18 mouse cellular contexts compared by ENCODE assay signal in genomic region chr7:99661571-99662230, GRCm38 (mm10). TPM values are rescaled to one million over a fixed set of nuclear protein-coding genes. Genes with fewer than 3 reads are reported as not detected.
DNase-seq lines count a peak whose midpoint lies in the region; ATAC-seq and TF ChIP-seq lines count a peak whose summit lies in the region.
"Had no signal": no experiment of that assay in that cellular context is flagged by ENCODE, and none has a peak within 500 bp of the region (broad histone marks: within the 10 kb centered on the region; RNA-seq: fewer than 3 reads in every experiment).

No protein-coding gene starts in this region.

- H3K4me1 ChIP-seq in lung, adult 2 months (ENCODE audit: control insufficient read depth, insufficient read depth, low read length), result peaks cover 6% of the 10 kb centered on the region; the same call in 1 of the 2 replicates
- no peaks in the 10 kb centered on the region for H3K4me1 ChIP-seq in liver, embryonic 12.5 days

- peak; percentile 23 for DNase-seq in adrenal gland, postnatal 25 days
- DNase-seq in adrenal gland, adult 18-20 months (ENCODE audit: low spot score in 2 of 2), result no peak
- DNase-seq in gastrocnemius, postnatal 14 days, result peak; percentile 44
- no peak for DNase-seq in gastrocnemius, adult 8-10 months (ENCODE audit: low spot score in 2 of 2)
- DNase-seq in lung, postnatal 14 days, result peak; percentile 30
- no peak for DNase-seq in lung, adult 2 months
- DNase-seq in heart, postnatal 14 days, result peak; percentile 57 to 64
- DNase-seq: adrenal gland, adult 8-10 months; kidney, postnatal 10 days; thymus, postnatal 25 days had no signal

- TF ChIP-seq CTCF in lung, adult 2 months (IDR thresholded peaks at IDR 0.05; ENCODE audit: insufficient read depth, low read length), result no peak

- no peaks in the 10 kb centered on the region for H3K36me3 ChIP-seq in liver, embryonic 12.5 days
- H3K36me3 ChIP-seq: embryonic facial prominence, embryonic 15.5 days; hindbrain, embryonic 10.5 days; midbrain, embryonic 12.5 days; stomach, embryonic 15.5 days had no signal

- no peak for ATAC-seq in liver, embryonic 12.5 days
- ATAC-seq: intestine, postnatal 0 days; lung, postnatal 0 days had no signal

- H3K9me3 ChIP-seq in liver, embryonic 12.5 days (replicated peaks), result no peaks in the 10 kb centered on the region
- H3K9me3 ChIP-seq: embryonic facial prominence, embryonic 15.5 days; hindbrain, embryonic 10.5 days; midbrain, embryonic 12.5 days; stomach, embryonic 15.5 days had no signal

- no peak overlapping the region for H3K4me2 ChIP-seq in liver, embryonic 12.5 days
- H3K4me2 ChIP-seq: embryonic facial prominence, embryonic 15.5 days; liver, embryonic 11.5 days; midbrain, embryonic 12.5 days; stomach, embryonic 15.5 days had no signal

- TF ChIP-seq POLR2A in lung, adult 2 months (IDR thresholded peaks at IDR 0.05; ENCODE audit: borderline replicate concordance, extremely low read depth, low read depth, low read length), result no peak

- H3K9ac ChIP-seq in liver, embryonic 12.5 days, result no peak overlapping the region
- H3K9ac ChIP-seq: embryonic facial prominence, embryonic 15.5 days; midbrain, embryonic 12.5 days; stomach, embryonic 15.5 days had no signal

- H3K4me3 ChIP-seq in lung, adult 2 months (replicated peaks; ENCODE audit: extremely low read depth, low read depth, low read length), result no peak overlapping the region
- no peak overlapping the region for H3K4me3 ChIP-seq in liver, embryonic 12.5 days
- H3K4me3 ChIP-seq: embryonic facial prominence, embryonic 15.5 days; hindbrain, embryonic 10.5 days; midbrain, embryonic 12.5 days; stomach, embryonic 15.5 days had no signal

- no peak overlapping the region for H3K27ac ChIP-seq in liver, embryonic 12.5 days
- H3K27ac ChIP-seq: embryonic facial prominence, embryonic 15.5 days; hindbrain, embryonic 10.5 days; midbrain, embryonic 12.5 days; stomach, embryonic 15.5 days had no signal

- intact Hi-C loops in gastrocnemius, postnatal 14 days (cut with DNase I; ENCODE audit: low total_unique reads), result loop anchor here (2.0 to 5.0 kb wide), 2 partner anchors 49 to 136 kb away; partner anchors contain the start of gene Slco2b1
- intact Hi-C loops in heart, postnatal 14 days (cut with DNase I), result no loop called here

- WGBS in lung, adult 2 months, result 71% methylated on average over 14 of the region's 14 CpGs
- WGBS in liver, embryonic 12.5 days (ENCODE audit: insufficient replicate concordance), result 68% methylated on average over 14 of the region's 14 CpGs

- peaks cover 13% of the 10 kb centered on the region for H3K27me3 ChIP-seq in liver, embryonic 12.5 days (replicated peaks)
- H3K27me3 ChIP-seq: embryonic facial prominence, embryonic 15.5 days; midbrain, embryonic 12.5 days had no signal

RNA-seq across cellular contexts. Expression of gene Tpbgl, which starts 34.8 kb away (rescaled TPM):
- total RNA-seq in adrenal gland, postnatal 25 days (2021), result 16.6 and 23.2 TPM in 2 replicates
- 10 to 100 TPM; 17.5 to 29.5 TPM for total RNA-seq in adrenal gland, adult 18-20 months (2021)
- total RNA-seq in gastrocnemius, postnatal 14 days (2021), result 10 to 100 TPM; 38.7 to 43.2 TPM
- total RNA-seq in gastrocnemius, adult 8-10 months (2022), result 10 to 100 TPM; 52.4 to 77.6 (median 63.1) TPM
- polyA plus RNA-seq in lung, adult 2 months (2012; rRNA removed), result 3.8 and 7.2 TPM in 2 replicates
- 1 to 10 TPM; 2.6 to 3.3 TPM for total RNA-seq in heart, postnatal 14 days (2021)
- 0.31 and 0.42 TPM in 2 replicates for polyA plus RNA-seq in liver, embryonic 12.5 days (2016; fragmentation: Nextera tagmentation; extraction: Ambion mirVana)

RNA-seq across cellular contexts. Expression of gene Slco2b1, which starts 49.4 kb away (rescaled TPM):
- total RNA-seq in adrenal gland, postnatal 25 days (2021), result 22.9 and 31.9 TPM in 2 replicates
- total RNA-seq in adrenal gland, adult 18-20 months (2021), result 10 to 100 TPM; 21.0 to 25.3 TPM
- 1 to 10 TPM; 6.4 to 7.5 TPM for total RNA-seq in gastrocnemius, postnatal 14 days (2021)
- total RNA-seq in gastrocnemius, adult 8-10 months (2022), result 1 to 10 TPM; 2.5 to 5.8 (median 4.3) TPM
- polyA plus RNA-seq in lung, adult 2 months (2012; rRNA removed), result 16.5 and 18.0 TPM in 2 replicates
- 10 to 100 TPM in 1 of 2 experiments, 1 to 10 TPM in 1; 8.8 to 11.4 TPM for total RNA-seq in heart, postnatal 14 days (2021)
- 0.29 and 0.45 TPM in 2 replicates for polyA plus RNA-seq in liver, embryonic 12.5 days (2016; fragmentation: Nextera tagmentation; extraction: Ambion mirVana)

Comparison
In these comparisons a context has a peak if more than half of its experiments do, and no peak if none do; other contexts are left out.
1. DNase-seq: peak in adrenal gland, postnatal 25 days (single experiment), gastrocnemius, postnatal 14 days (single experiment), lung, postnatal 14 days (single experiment) and heart, postnatal 14 days (2 of 2); none in adrenal gland, adult 18-20 months (0 of 2), gastrocnemius, adult 8-10 months (0 of 2) and lung, adult 2 months (single experiment).